Mouse (Mus musculus) erythroblast, embryonic 14.5 days (primary cell): ENCODE measurements around the gene Nup210l. TPM values are rescaled to one million over a fixed set of nuclear protein-coding genes. Genes with fewer than 3 reads are reported as not detected.

ENCODE experiments used
- H3K27me3 ChIP-seq: 2 replicates; pipeline ENCODE4 v1.6.1; 2012; ENCODE audit warnings: inconsistent platforms; ENCODE audit not compliant: control insufficient read depth
- H3K36me3 ChIP-seq: 2 replicates; pipeline ENCODE4 v1.6.1; 2012; ENCODE audit warnings: mild to moderate bottlenecking, inconsistent platforms; ENCODE audit not compliant: control insufficient read depth
- H3K4me1 ChIP-seq: 2 replicates; pipeline ENCODE4 v1.6.1; 2012; ENCODE audit warnings: inconsistent platforms; ENCODE audit not compliant: control insufficient read depth
- H3K4me3 ChIP-seq: replicated peaks from 2 replicates; pipeline ENCODE3; 2012; ENCODE audit warnings: moderate library complexity, mild to moderate bottlenecking, inconsistent platforms
- H3K9me3 ChIP-seq: 2 replicates; pipeline ENCODE4 v1.6.1; 2012; ENCODE audit warnings: low read length, inconsistent platforms, mixed read lengths; ENCODE audit not compliant: control insufficient read depth
- GATA1 ChIP-seq: IDR thresholded peaks from 2 replicates; pipeline ENCODE4 v1.6.1; 2012; ENCODE audit warnings: low read length, inconsistent platforms, mixed read lengths
- TAL1 ChIP-seq: IDR thresholded peaks from 3 replicates; pipeline ENCODE4 v1.6.1; 2012; ENCODE audit warnings: low read length, inconsistent platforms, mixed read lengths
- polyA plus RNA-seq: library from polyadenylated mRNA; stranded (reverse); fragments of >175 nt; gene quantifications from 2 replicates; pipeline ENCODE4 v1.2.3, GENCODE M21; 2012

Gene Nup210l
- polyA plus RNA-seq, 1 experiment = not detected

GRCm38 (mm10) chr3:90134993-90135392 lies 31.1 kb downstream of the Nup210l start:
- TF ChIP-seq TAL1 (no peak), GATA1 (no peak)
- H3K9me3 ChIP-seq = no peaks in the 10 kb centered on the region
- no peaks in the 10 kb centered on the region for H3K36me3 ChIP-seq
- H3K4me1 ChIP-seq = no peaks in the 10 kb centered on the region
- no peaks in the 10 kb centered on the region for H3K27me3 ChIP-seq
- H3K4me3 ChIP-seq = no peak overlapping the region

- no peak overlapping the region for H3K4me3 ChIP-seq
- no peak for TF ChIP-seq GATA1
- H3K9me3 ChIP-seq = no peaks in the 10 kb centered on the region
- no peaks in the 10 kb centered on the region for H3K27me3 ChIP-seq
- no peaks in the 10 kb centered on the region for H3K4me1 ChIP-seq
- H3K36me3 ChIP-seq = no peaks in the 10 kb centered on the region
Measured at GRCm38 (mm10) chr3:90136660-90137059, 32.7 kb downstream of the Nup210l start.

- H3K9me3 ChIP-seq = no peaks in the 10 kb centered on the region
- no peak overlapping the region for H3K4me3 ChIP-seq
- TF ChIP-seq GATA1 (no peak), TAL1 (no peak)
- H3K4me1 ChIP-seq = no peaks in the 10 kb centered on the region
- no peaks in the 10 kb centered on the region for H3K27me3 ChIP-seq
- no peaks in the 10 kb centered on the region for H3K36me3 ChIP-seq
Measured at GRCm38 (mm10) chr3:90137606-90138005, 33.7 kb downstream of the Nup210l start.

GRCm38 (mm10) chr3:90139962-90140361 lies 36.0 kb downstream of the Nup210l start:
- H3K27me3 ChIP-seq = no peaks in the 10 kb centered on the region
- no peaks in the 10 kb centered on the region for H3K4me1 ChIP-seq
- TF ChIP-seq TAL1 (no peak), GATA1 (no peak)
- H3K36me3 ChIP-seq = no peaks in the 10 kb centered on the region
- no peak overlapping the region for H3K4me3 ChIP-seq
- H3K9me3 ChIP-seq = no peaks in the 10 kb centered on the region

- Histone ChIP-seq H3K9me3 (no peaks in the 10 kb centered on the region), H3K27me3 (no peaks in the 10 kb centered on the region)
- TF ChIP-seq TAL1 (no peak), GATA1 (no peak)
Measured at GRCm38 (mm10) chr3:90145461-90145860, 41.5 kb downstream of the Nup210l start.

GRCm38 (mm10) chr3:90146651-90147050 lies 42.7 kb downstream of the Nup210l start:
- Histone ChIP-seq H3K9me3 (no peaks in the 10 kb centered on the region), H3K36me3 (no peaks in the 10 kb centered on the region), H3K4me3 (no peak overlapping the region), H3K4me1 (no peaks in the 10 kb centered on the region), H3K27me3 (no peaks in the 10 kb centered on the region)
- TF ChIP-seq TAL1 (no peak), GATA1 (no peak)

More at GRCm38 (mm10) chr3:90145461-90145860, 41.5 kb downstream of the Nup210l start:
- Histone ChIP-seq H3K36me3 (no peaks in the 10 kb centered on the region), H3K4me3 (no peak overlapping the region), H3K4me1 (no peaks in the 10 kb centered on the region)

GRCm38 (mm10) chr3:90151086-90151740 lies 47.3 kb downstream of the Nup210l start:
- H3K9me3 ChIP-seq = no peaks in the 10 kb centered on the region
- H3K4me1 ChIP-seq = no peaks in the 10 kb centered on the region
- TF ChIP-seq TAL1 = no peak
- H3K4me3 ChIP-seq = no peak overlapping the region
- no peaks in the 10 kb centered on the region for H3K36me3 ChIP-seq
- H3K27me3 ChIP-seq = no peaks in the 10 kb centered on the region

GRCm38 (mm10) chr3:90155996-90156395 lies 52.1 kb downstream of the Nup210l start:
- no peaks in the 10 kb centered on the region for H3K36me3 ChIP-seq
- H3K9me3 ChIP-seq = no peaks in the 10 kb centered on the region
- no peaks in the 10 kb centered on the region for H3K4me1 ChIP-seq
- TF ChIP-seq TAL1 (no peak), GATA1 (no peak)
- no peak overlapping the region for H3K4me3 ChIP-seq
- H3K27me3 ChIP-seq = no peaks in the 10 kb centered on the region

- no peaks in the 10 kb centered on the region for H3K9me3 ChIP-seq
- H3K36me3 ChIP-seq = no peaks in the 10 kb centered on the region
- no peak overlapping the region for H3K4me3 ChIP-seq
- H3K4me1 ChIP-seq = peaks cover 2% of the 10 kb centered on the region; the same call in 1 of the 2 replicates
- TF ChIP-seq TAL1 = no peak
- TF ChIP-seq GATA1 = no peak
- H3K27me3 ChIP-seq = no peaks in the 10 kb centered on the region
Measured at GRCm38 (mm10) chr3:90159757-90160156, 55.8 kb downstream of the Nup210l start.

- TF ChIP-seq TAL1 = no peak
- TF ChIP-seq GATA1 = no peak
Measured at GRCm38 (mm10) chr3:90161541-90161940, 57.6 kb downstream of the Nup210l start.

More at GRCm38 (mm10) chr3:90161541-90161940, 57.6 kb downstream of the Nup210l start:
- H3K4me3 ChIP-seq = no peak overlapping the region
- no peaks in the 10 kb centered on the region for H3K9me3 ChIP-seq
- no peaks in the 10 kb centered on the region for H3K36me3 ChIP-seq
- peaks cover 2% of the 10 kb centered on the region; the same call in 1 of the 2 replicates for H3K4me1 ChIP-seq
- H3K27me3 ChIP-seq = no peaks in the 10 kb centered on the region
